Comparison of ENCODE assay signal across 17 mouse cellular contexts in the genomic region with DNA sequence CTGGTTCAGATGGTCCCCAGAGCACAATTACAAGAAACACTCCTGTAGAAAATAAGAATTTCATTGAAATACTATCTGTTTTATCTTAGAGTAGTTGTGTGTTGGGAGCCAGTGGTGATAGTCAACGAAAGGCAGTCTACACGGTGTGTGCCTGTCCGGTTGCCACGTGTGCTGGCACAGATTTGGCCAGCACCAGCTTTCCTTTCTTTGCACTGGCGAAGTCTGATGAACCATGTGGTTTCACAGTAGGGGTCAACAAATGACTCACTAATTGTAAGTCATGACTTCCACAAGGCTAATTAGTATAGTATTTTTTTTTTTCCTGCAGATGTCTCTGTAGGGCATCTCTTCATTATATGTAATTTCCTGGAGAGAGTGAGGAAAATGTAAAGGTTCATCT. TPM values are rescaled to one million over a fixed set of nuclear protein-coding genes. Genes with fewer than 3 reads are reported as not detected.
DNase-seq lines count a peak whose midpoint lies in the region; ATAC-seq lines count a peak whose summit lies in the region.
"Had no signal": no experiment of that assay in that cellular context is flagged by ENCODE, and none has a peak within 500 bp of the region (broad histone marks: within the 10 kb centered on the region; RNA-seq: fewer than 3 reads in every experiment).

No protein-coding gene starts in this region.

- no peaks in the 10 kb centered on the region for H3K27me3 ChIP-seq in forebrain, embryonic 14.5 days (replicated peaks; ENCODE audit: control insufficient read depth, insufficient read depth, low read length)
- no peaks in the 10 kb centered on the region for H3K27me3 ChIP-seq in forebrain, embryonic 10.5 days (ENCODE audit: poor library complexity, severe bottlenecking)
- H3K27me3 ChIP-seq in forebrain, embryonic 15.5 days, result no peaks in the 10 kb centered on the region
- no peaks in the 10 kb centered on the region for H3K27me3 ChIP-seq in heart, embryonic 11.5 days (ENCODE audit: control insufficient read depth, insufficient read depth, low read length)
- H3K27me3 ChIP-seq: limb, embryonic 12.5 days; liver, embryonic 15.5 days had no signal

- DNase-seq in forebrain, embryonic 14.5 days (ENCODE audit: low spot score), result peak; percentile 48
- DNase-seq in forebrain, embryonic 10.5 days (ENCODE audit: extremely low spot score, low spot score), result no peak
- DNase-seq in Muller cell, postnatal 12 days (ENCODE audit: inconsistent ontology term), result peak; percentile 43
- peak; percentile 35 to 38 for DNase-seq in cerebellum, adult 18-20 months
- DNase-seq in lung, postnatal 14 days, result no peak
- DNase-seq in urinary bladder, postnatal 4 days (ENCODE audit: low spot score in 2 of 2), result no peak
- DNase-seq: adrenal gland, adult 8-10 months; heart, adult 18-20 months; kidney, adult 8-10 months; kidney, postnatal 4 days; lung, postnatal 10 days; thymus, postnatal 36 days had no signal

- WGBS in forebrain, embryonic 14.5 days, result 44% methylated on average over 5 of the region's 5 CpGs
- WGBS in forebrain, embryonic 10.5 days, result 84% methylated on average over 5 of the region's 5 CpGs
- 46% methylated on average over 5 of the region's 5 CpGs for WGBS in forebrain, embryonic 15.5 days
- WGBS in heart, embryonic 11.5 days (ENCODE audit: insufficient replicate concordance), result 79% methylated on average over 5 of the region's 5 CpGs

- H3K36me3 ChIP-seq in forebrain, embryonic 14.5 days (ENCODE audit: control insufficient read depth, insufficient read depth, low read length), result peaks cover 18% of the 10 kb centered on the region
- peaks cover 26% of the 10 kb centered on the region for H3K36me3 ChIP-seq in forebrain, embryonic 10.5 days (replicated peaks)
- peaks cover 15% of the 10 kb centered on the region for H3K36me3 ChIP-seq in forebrain, embryonic 15.5 days
- H3K36me3 ChIP-seq in heart, embryonic 11.5 days (ENCODE audit: control insufficient read depth, insufficient read depth, low read length), result no peaks in the 10 kb centered on the region
- H3K36me3 ChIP-seq: liver, embryonic 15.5 days had no signal

- no peak overlapping the region for H3K27ac ChIP-seq in forebrain, embryonic 14.5 days (ENCODE audit: low read depth, low read length)
- H3K27ac ChIP-seq in forebrain, embryonic 10.5 days, result no peak overlapping the region
- H3K27ac ChIP-seq in forebrain, embryonic 15.5 days (replicated peaks), result no peak overlapping the region
- no peak overlapping the region for H3K27ac ChIP-seq in heart, embryonic 11.5 days (ENCODE audit: low read depth, low read length)
- H3K27ac ChIP-seq: limb, embryonic 12.5 days; liver, embryonic 15.5 days; stomach, postnatal 0 days had no signal

- H3K4me3 ChIP-seq in forebrain, embryonic 14.5 days (ENCODE audit: low read depth, low read length), result no peak overlapping the region
- no peak overlapping the region for H3K4me3 ChIP-seq in forebrain, embryonic 10.5 days
- no peak overlapping the region for H3K4me3 ChIP-seq in forebrain, embryonic 15.5 days
- no peak overlapping the region for H3K4me3 ChIP-seq in heart, embryonic 11.5 days (ENCODE audit: low read depth, low read length)
- H3K4me3 ChIP-seq: limb, embryonic 12.5 days; liver, embryonic 15.5 days had no signal

- H3K9ac ChIP-seq in forebrain, embryonic 14.5 days (ENCODE audit: low read length), result no peak overlapping the region
- H3K9ac ChIP-seq in forebrain, embryonic 15.5 days (replicated peaks), result no peak overlapping the region
- no peak overlapping the region for H3K9ac ChIP-seq in heart, embryonic 11.5 days (ENCODE audit: low read depth, low read length)
- H3K9ac ChIP-seq: limb, embryonic 12.5 days; liver, embryonic 15.5 days had no signal

- H3K4me1 ChIP-seq in forebrain, embryonic 14.5 days (ENCODE audit: control insufficient read depth, insufficient read depth, low read length), result no peaks in the 10 kb centered on the region
- no peaks in the 10 kb centered on the region for H3K4me1 ChIP-seq in forebrain, embryonic 10.5 days
- peaks cover 10% of the 10 kb centered on the region for H3K4me1 ChIP-seq in forebrain, embryonic 15.5 days
- H3K4me1 ChIP-seq in heart, embryonic 11.5 days (ENCODE audit: control insufficient read depth, insufficient read depth, low read length), result no peaks in the 10 kb centered on the region
- H3K4me1 ChIP-seq: liver, embryonic 15.5 days had no signal

- no peaks in the 10 kb centered on the region for H3K9me3 ChIP-seq in forebrain, embryonic 14.5 days (replicated peaks; ENCODE audit: control insufficient read depth, low read length)
- no peaks in the 10 kb centered on the region for H3K9me3 ChIP-seq in forebrain, embryonic 10.5 days
- no peaks in the 10 kb centered on the region for H3K9me3 ChIP-seq in forebrain, embryonic 15.5 days
- no peaks in the 10 kb centered on the region for H3K9me3 ChIP-seq in heart, embryonic 11.5 days (replicated peaks; ENCODE audit: control insufficient read depth, low read length)
- H3K9me3 ChIP-seq: limb, embryonic 12.5 days; liver, embryonic 15.5 days had no signal

- ATAC-seq in forebrain, embryonic 14.5 days, result peak; percentile 68; the same call in 1 of the 2 replicates
- peak; percentile 62; the same call in 1 of the 2 replicates for ATAC-seq in forebrain, embryonic 15.5 days (replicated peaks)
- no peak for ATAC-seq in heart, embryonic 11.5 days (replicated peaks; ENCODE audit: insufficient number of reproducible peaks, low FRiP score, low TSS enrichment)

- H3K4me2 ChIP-seq in forebrain, embryonic 14.5 days (ENCODE audit: low read length), result no peak overlapping the region
- H3K4me2 ChIP-seq in forebrain, embryonic 15.5 days (replicated peaks), result no peak overlapping the region
- no peak overlapping the region for H3K4me2 ChIP-seq in heart, embryonic 11.5 days
- H3K4me2 ChIP-seq: limb, embryonic 12.5 days; liver, embryonic 15.5 days had no signal

RNA-seq across cellular contexts. Expression of a gene that starts 45.6 kb away (rescaled TPM):
- polyA plus RNA-seq in forebrain, embryonic 14.5 days (2014; fragmentation: Nextera tagmentation; extraction: Ambion mirVana), result 3.0 and 4.3 TPM in 2 replicates
- polyA plus RNA-seq in forebrain, embryonic 10.5 days (2016; fragmentation: Nextera tagmentation; extraction: Ambion mirVana), result 1.7 and 2.2 TPM in 2 replicates
- polyA plus RNA-seq in forebrain, embryonic 15.5 days (2015; fragmentation: Nextera tagmentation; extraction: Ambion mirVana), result 2.2 and 3.6 TPM in 2 replicates
- 1.5 and 2.2 TPM in 2 replicates for polyA plus RNA-seq in heart, embryonic 11.5 days (2014; fragmentation: Nextera tagmentation; extraction: Ambion mirVana)
- polyA plus RNA-seq: liver, embryonic 15.5 days had no signal

Comparison
In these comparisons a context has a peak if more than half of its experiments do, and no peak if none do; other contexts are left out.
1. DNase-seq: peak in forebrain, embryonic 14.5 days (single experiment), Muller cell, postnatal 12 days (single experiment) and cerebellum, adult 18-20 months (2 of 2); none in forebrain, embryonic 10.5 days (single experiment), lung, postnatal 14 days (single experiment) and urinary bladder, postnatal 4 days (0 of 2).